Mouse (Mus musculus) cortical plate, adult 2 months (tissue): ENCODE results near the gene Osm. TPM values are rescaled to one million over a fixed set of nuclear protein-coding genes. Genes with fewer than 3 reads are reported as not detected.
A peak's percentile ranks its signal among the peaks of the same experiment; 100 is the strongest.

ENCODE experiments used
- H3K27ac ChIP-seq: fragments of 200-500 bp; 2 replicates; pipeline ENCODE4 v1.5.1; 2012; ENCODE audit warnings: low read length, control low read depth, inconsistent platforms; ENCODE audit not compliant: insufficient read depth
- H3K4me1 ChIP-seq: fragments of 200-500 bp; 2 replicates; pipeline ENCODE4 v1.6.1; 2011; ENCODE audit warnings: low read length; ENCODE audit not compliant: control insufficient read depth, insufficient read depth
- H3K4me3 ChIP-seq: fragments of 200-500 bp; 2 replicates; pipeline ENCODE4 v1.5.1; 2011; ENCODE audit warnings: mild to moderate bottlenecking, low read length, control low read depth; ENCODE audit not compliant: insufficient read depth
- CTCF ChIP-seq: fragments of 200-500 bp; IDR thresholded peaks from 2 replicates; pipeline ENCODE4 v1.5.1; 2011; ENCODE audit warnings: mild to moderate bottlenecking, control low read depth, low read length; ENCODE audit not compliant: insufficient read depth; ENCODE audit errors: extremely low read depth
- POLR2A ChIP-seq: fragments of 200-500 bp; IDR thresholded peaks from 2 replicates; pipeline ENCODE4 v1.6.1; 2011; ENCODE audit warnings: mild to moderate bottlenecking, low read length, control low read depth; ENCODE audit not compliant: insufficient read depth; ENCODE audit errors: extremely low read depth
- polyA plus RNA-seq: library from polyadenylated mRNA; depleted of rRNA; stranded (reverse); fragments of >200 nt; gene quantifications from 2 replicates; pipeline ENCODE4 v1.2.3, GENCODE M21; 2012

Gene Osm
- polyA plus RNA-seq, 1 experiment: 0.19 TPM

DNA sequence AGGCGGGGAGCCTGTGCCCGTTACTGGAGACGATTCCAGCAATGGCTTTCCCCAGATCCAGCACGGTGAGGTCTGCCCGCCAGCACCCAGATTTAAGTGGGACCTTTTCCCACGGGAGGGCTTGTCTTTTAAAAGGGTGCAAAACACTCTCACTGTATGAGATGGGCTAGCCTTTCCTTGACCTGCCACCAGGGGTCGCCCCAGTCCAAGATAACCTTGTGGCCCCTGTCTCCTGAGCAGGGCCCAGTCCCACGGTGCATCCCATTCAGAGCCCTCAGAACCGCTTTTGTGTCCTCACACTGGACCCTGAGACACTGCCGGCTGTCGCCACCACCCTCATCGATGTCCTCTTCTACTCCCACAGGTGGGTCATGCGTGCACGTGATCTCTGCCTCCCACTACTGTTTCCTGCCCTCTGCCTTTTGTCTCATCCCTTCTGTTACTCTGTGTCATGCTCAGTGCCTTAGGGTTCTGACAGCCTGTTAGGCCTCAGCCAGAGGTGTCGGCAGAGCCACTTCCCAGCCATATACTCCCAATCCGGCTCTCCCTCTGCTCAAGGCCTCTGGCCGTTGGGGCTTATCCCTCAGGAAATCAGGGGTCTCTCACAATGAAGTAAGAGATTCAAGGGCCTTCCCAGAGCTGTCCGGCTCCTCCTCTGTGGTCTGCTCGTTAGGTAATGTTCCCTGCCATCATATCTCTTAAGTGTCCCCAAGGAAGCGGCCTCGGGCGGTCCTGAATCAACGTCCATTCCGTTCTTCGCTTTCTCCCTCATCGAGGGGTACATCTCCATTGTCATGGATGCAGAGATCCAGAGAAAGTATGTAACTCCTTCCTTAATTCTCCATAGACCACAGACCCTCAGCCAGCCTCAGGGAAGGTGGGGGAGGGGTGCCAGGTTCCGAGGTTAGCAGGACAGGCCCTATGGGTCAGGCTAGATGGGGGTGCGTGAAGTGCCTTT lies 15.5 kb upstream of the Osm start:
- Histone ChIP-seq H3K4me3 (no peak overlapping the region), H3K27ac (no peak overlapping the region), H3K4me1 (no peaks in the 10 kb centered on the region)
- TF ChIP-seq POLR2A: no peak
- peak; percentile 71 for TF ChIP-seq CTCF

DNA sequence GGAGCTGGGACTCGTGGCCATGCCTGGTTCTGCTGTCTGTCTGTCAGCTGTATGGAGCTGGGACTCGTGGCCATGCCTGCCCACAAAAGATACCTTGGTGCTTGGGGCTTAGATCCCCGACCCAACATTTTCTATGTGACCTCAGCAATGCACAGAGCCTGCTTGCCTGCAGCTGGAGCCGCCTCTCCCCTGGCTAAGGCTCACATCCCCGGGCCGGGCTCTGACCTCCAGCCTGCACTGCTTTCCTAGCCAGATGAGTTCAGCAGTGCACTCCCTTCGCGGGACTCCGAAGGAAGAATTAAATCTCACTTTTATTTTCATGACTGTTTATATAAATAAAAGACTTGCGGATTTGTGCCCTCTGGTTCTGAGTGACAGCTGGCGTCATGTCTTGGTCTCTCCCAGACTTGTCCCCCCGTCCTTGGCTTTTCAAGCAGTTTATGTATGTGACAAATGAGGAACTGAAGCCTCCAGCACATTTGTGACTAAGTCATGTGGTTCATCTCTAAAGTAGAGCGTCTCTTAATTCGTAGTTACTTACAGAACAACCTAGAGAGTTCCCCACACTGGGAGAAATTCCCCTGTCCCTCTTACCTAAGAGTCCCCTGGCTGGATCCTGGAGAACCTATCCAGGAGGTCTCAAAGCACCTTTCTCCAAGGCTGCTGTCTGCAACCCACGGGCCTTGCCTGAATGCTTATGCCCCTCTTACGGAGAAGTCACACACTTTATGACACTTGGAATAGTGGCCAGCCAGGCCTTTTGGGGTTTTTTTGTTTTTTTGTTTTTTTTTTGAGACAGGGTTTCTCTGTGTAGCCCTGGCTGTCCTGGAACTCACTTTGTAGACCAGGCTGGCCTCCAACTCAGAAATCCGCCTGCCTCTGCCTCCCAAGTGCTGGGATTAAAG lies 13.9 kb upstream of the Osm start:
- Histone ChIP-seq H3K4me1 (no peaks in the 10 kb centered on the region), H3K4me3 (no peak overlapping the region), H3K27ac (no peak overlapping the region)
- TF ChIP-seq CTCF: no peak
- no peak for TF ChIP-seq POLR2A

DNA sequence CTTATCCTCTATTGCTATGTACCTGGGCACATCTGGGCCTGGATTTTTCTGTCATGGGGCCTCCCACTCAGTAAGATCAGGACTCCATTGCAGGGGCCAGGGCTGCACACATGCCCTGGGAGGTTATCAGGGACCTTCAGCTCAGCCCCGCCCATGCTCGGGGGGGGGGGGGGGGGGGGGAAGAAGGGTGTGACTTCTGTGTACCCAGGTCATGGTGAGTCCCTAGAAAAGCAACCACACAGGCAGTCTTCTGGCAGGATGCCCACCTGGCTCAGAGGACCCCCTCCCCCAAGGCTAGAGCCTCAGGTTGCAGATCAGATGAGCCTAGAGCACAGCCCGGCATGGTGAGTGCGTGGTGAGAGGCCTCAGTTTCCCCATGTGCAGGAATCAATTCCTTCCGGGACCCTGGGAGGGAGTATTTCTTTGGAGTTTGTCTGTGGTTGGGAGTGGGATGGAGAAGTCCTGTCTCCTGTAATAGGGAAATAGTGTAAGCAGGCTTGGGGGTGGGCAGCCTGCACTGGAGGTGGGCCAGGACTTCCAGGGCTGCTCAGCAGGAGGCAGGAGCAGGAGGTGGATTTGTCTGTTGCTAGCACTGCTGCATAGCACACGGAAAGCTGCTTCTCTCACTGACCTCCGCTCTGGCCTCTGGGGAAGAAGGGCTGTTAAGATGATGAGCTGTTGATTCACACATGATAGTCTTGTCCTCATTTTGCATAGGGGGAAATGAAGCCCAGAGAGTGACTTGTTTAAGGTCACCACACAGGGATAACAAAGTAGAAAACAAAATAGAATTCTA lies 12.6 kb upstream of the Osm start:
- Histone ChIP-seq H3K27ac (no peak overlapping the region), H3K4me1 (no peaks in the 10 kb centered on the region), H3K4me3 (no peak overlapping the region)
- TF ChIP-seq POLR2A (no peak), CTCF (no peak)

DNA sequence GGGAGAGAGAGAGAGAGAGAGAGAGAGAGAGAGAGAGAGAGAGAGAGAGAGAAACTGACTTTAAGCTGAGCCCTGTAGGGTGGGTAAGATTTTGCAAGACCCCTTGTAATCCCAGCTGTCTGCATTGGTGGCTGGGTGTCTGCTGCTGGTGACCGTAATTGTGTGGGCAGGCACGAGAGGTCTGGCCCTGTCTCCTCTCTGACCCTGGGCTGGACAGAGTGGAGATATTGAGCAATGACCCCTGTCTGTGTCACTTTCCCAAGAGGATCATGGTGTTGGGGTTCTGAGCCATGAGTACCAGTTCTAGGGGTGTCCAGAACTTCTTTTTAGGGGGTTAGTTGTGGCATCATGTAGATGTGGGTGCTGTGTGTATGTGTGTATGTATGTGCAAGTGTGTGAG lies 12.0 kb upstream of the Osm start:
- Histone ChIP-seq H3K27ac (no peak overlapping the region), H3K4me1 (no peaks in the 10 kb centered on the region), H3K4me3 (no peak overlapping the region)
- TF ChIP-seq POLR2A (no peak), CTCF (no peak)

DNA sequence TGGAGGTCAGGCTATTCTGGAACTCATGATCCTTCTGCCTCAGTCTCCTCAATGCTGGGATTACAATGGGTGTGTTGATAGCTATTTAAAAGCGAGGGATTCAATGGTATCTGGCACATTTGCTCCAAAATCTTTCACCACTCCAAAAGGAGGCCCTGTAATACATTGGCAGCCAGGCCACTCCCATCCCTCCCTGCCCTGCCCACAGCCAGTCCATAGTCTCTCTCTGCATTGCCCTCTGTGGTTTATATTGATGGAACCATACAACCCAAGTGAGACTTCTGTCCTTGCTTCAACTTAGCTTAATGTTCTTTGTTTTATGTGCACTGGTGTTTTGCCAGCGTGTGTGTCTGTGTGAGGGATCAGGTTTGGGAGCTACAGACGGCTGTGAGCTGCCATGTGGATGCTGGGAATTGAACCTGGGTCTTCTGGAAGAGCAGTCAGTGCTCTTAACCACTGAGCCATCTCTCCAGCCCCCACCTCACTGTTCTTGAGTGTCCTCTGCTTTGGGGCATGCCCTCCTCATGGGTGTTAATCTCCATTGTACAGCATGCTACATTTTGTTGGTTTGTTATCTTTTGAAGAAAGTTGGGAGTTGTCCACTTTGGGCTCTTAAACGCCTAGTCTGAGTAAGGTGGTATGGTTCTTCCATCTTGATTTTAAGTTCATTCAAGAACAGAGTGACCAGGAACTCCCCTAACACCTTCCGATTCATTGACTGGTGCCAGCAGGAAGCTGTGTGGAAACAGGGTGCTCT lies 9.5 kb upstream of the Osm start:
- TF ChIP-seq CTCF: no peak
- TF ChIP-seq POLR2A: no peak
- no peaks in the 10 kb centered on the region for H3K4me1 ChIP-seq
- H3K4me3 ChIP-seq: no peak overlapping the region
- no peak overlapping the region for H3K27ac ChIP-seq

DNA sequence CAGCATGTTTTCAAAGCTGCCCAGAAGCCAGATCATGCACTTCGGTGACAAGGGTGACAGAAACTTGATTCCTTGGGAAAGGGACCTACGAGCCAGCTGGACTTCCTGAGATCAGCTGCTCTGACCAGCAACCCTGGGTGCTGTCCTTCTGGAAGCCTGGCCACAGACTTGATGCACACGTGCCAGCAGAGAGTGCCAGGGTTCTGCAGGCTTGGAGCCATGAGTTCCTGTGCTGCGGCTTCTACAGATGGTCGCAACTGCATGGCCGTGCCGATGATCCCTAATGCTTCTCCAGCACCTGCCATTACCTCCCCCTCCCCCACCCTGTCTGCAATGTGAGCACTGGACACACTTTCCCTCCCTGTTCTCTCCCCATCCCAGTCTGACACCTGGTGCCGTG lies 7.8 kb upstream of the Osm start:
- Histone ChIP-seq H3K27ac (no peak overlapping the region), H3K4me1 (no peaks in the 10 kb centered on the region), H3K4me3 (no peak overlapping the region)
- TF ChIP-seq POLR2A: no peak
- no peak for TF ChIP-seq CTCF

DNA sequence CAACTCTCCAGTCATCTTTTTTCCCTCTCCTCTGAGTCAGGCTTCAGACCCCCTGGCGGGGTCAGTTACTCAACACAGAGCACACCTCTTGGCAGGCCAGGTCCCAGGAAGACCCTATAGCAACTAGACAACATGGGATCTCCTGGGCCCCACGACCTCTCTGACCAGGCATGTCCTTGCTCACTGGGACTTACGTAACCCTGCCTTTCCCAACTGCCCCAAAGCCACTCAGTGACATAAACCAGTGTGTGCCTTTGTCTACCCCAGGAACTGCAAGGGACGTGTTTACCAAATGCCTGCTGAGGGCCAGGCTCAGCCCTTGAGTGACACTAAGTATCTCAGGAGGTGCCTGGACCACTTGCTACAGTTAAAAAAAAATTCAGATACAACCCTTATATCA lies 6.4 kb upstream of the Osm start:
- Histone ChIP-seq H3K27ac (no peak overlapping the region), H3K4me3 (no peak overlapping the region), H3K4me1 (no peaks in the 10 kb centered on the region)
- TF ChIP-seq POLR2A (no peak), CTCF (no peak)

DNA sequence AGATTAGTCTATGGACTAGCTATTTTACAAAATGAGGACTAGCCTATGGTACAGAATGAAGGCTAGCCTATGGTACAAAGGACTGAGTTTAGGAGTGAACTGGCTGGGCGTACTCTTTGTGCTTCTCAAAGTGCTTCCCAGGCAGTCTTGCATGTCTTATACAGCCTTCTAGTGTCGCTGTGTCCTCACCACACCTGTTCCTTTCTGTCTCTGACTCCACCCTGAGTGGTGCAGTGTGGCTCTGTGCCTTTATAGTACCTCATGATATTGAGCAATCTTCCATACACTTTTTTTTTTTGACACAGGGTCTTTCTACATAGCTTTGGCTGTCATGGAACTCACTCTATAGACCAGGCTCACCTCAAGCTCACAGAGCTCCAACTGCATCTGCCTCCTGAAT lies 4.8 kb upstream of the Osm start:
- TF ChIP-seq CTCF (no peak), POLR2A (no peak)
- Histone ChIP-seq H3K27ac (no peak overlapping the region), H3K4me3 (no peak overlapping the region), H3K4me1 (no peaks in the 10 kb centered on the region)
